Mouse (Mus musculus) spleen, postnatal 36 days (tissue): Measurements from ENCODE around the gene Rplp2.
A peak's percentile ranks its signal among the peaks of the same experiment; 100 is the strongest.

Source experiments
- DNase-seq, 2 experiments: peaks; one replicate each; pipeline ENCODE4 v3.0.0; 2022; ENCODE audit warnings: low spot score in 2 of 2, mixed read lengths in 1 of 2

Gene Rplp2

GRCm38 (mm10) chr7:141467230-141468030 is 20.3 kb downstream of the Rplp2 start, which contains the start of gene Cd151:
Gene Cd151, plus strand, starts transcription at chr7:141467392.
- DNase-seq = peak; percentile 87 to 90

GRCm38 (mm10) chr7:141468164-141468521 is 21.0 kb downstream of the Rplp2 start:
- no peak for DNase-seq

GRCm38 (mm10) chr7:141468522-141469211 is 21.5 kb downstream of the Rplp2 start:
- peak; percentile 78 to 79 for DNase-seq

- DNase-seq = no peak
Measured at GRCm38 (mm10) chr7:141469352-141469751, 22.2 kb downstream of the Rplp2 start.

- no peak for DNase-seq
Measured at GRCm38 (mm10) chr7:141469901-141470636, 22.9 kb downstream of the Rplp2 start.

- DNase-seq = no peak
Measured at GRCm38 (mm10) chr7:141470637-141470944, 23.4 kb downstream of the Rplp2 start.

GRCm38 (mm10) chr7:141471236-141471635 is 24.1 kb downstream of the Rplp2 start:
- no peak for DNase-seq

GRCm38 (mm10) chr7:141472226-141472625 is 25.1 kb downstream of the Rplp2 start:
- DNase-seq = no peak

- no peak for DNase-seq
Measured at GRCm38 (mm10) chr7:141472763-141473162, 25.6 kb downstream of the Rplp2 start.

- DNase-seq = no peak
Measured at GRCm38 (mm10) chr7:141474160-141474559, 27.0 kb downstream of the Rplp2 start.

GRCm38 (mm10) chr7:141475011-141475804 is 28.0 kb downstream of the Rplp2 start, which contains the start of the genes Polr2l and Tspan4:
Gene Polr2l, minus strand, starts transcription at chr7:141475132.
Gene Tspan4, plus strand, starts transcription at chr7:141475240.
- DNase-seq = peak; percentile 76 to 79

- no peak for DNase-seq
Measured at GRCm38 (mm10) chr7:141475805-141476158, 28.6 kb downstream of the Rplp2 start.

- DNase-seq = peak; percentile 59
Measured at GRCm38 (mm10) chr7:141476226-141476980, 29.2 kb downstream of the Rplp2 start.

GRCm38 (mm10) chr7:141476981-141477370 is 29.8 kb downstream of the Rplp2 start:
- DNase-seq = no peak

- no peak for DNase-seq
Measured at GRCm38 (mm10) chr7:141477578-141478269, 30.6 kb downstream of the Rplp2 start.

- DNase-seq = no peak
Measured at GRCm38 (mm10) chr7:141478270-141478748, 31.1 kb downstream of the Rplp2 start.

GRCm38 (mm10) chr7:141480842-141481497 is 33.8 kb downstream of the Rplp2 start:
- peak; percentile 82 to 83 for DNase-seq

GRCm38 (mm10) chr7:141481498-141482401 is 34.6 kb downstream of the Rplp2 start:
- peak in 1 of 2 experiments; percentile 50 for DNase-seq
